Mouse (Mus musculus): ENCODE measurements around the gene Birc5.
"Not testable (repeated sequence)": the region's sequence is repeated elsewhere in the genome, so short reads cannot be mapped to it uniquely, and the experiment has no call there.

Gene Birc5

DNA sequence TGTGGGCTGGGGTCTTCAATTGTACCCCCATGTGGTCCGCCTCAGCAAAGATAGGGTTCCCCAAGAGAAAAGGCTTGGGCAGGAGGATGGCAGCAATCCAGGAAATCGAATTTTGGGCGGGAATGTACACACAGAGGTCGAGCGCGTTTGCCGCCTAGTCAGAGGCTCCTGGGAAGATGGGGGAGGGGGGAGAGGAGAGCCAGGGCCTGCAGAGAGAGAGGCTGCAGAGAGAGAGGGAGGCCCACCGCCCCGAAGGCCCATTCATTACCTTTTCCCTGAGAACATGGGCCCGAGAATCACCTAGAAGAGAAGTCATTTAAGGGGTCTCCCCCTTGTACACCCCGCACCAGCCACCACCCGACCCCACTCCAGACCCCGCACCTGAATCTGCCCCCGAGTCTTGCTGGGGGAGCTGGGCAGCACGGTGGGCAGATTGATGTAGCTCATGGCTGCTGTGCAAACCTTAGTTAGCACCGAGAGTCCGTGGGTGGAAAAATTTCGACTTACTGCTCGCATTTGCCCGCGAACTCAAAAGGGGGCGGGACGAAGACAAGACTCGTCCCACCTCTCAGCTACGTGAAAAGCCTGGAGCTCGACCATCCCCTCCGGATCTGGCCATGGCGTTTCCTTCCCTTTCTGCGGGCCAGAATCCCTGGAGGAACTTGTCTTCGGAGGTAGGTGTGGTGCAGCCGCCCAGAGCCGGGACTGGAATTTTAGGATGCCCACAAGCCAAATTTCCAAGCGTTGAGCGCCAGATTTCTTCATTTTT is 23.5 kb upstream of the Birc5 start, which contains the start of the genes Afmid and Tk1:
Gene Afmid (plus strand): TSS at position 592 of the 769 bp plus-strand sequence.
Gene Tk1 (minus strand): TSS at position 760 of the 769 bp plus-strand sequence.
- in situ Hi-C loops (cut with MboI; ENCODE audit: low pct_unique_long_range_greater_than_20kb in 1 of 2, low sequenced_read_pairs in 2 of 2, unreplicated experiment in 1 of 2): no loop called here

- in situ Hi-C loops (cut with MboI; ENCODE audit: low pct_unique_long_range_greater_than_20kb in 1 of 2, low sequenced_read_pairs in 2 of 2, unreplicated experiment in 1 of 2): no loop called here
These were observed 22.9 kb upstream of the Birc5 start for GRCm38 (mm10) chr11:117826164-117826563.

- in situ Hi-C loops (cut with MboI; ENCODE audit: low pct_unique_long_range_greater_than_20kb in 1 of 2, low sequenced_read_pairs in 2 of 2, unreplicated experiment in 1 of 2): no loop called here
These were observed 22.1 kb upstream of the Birc5 start for GRCm38 (mm10) chr11:117826916-117827315.

DNA sequence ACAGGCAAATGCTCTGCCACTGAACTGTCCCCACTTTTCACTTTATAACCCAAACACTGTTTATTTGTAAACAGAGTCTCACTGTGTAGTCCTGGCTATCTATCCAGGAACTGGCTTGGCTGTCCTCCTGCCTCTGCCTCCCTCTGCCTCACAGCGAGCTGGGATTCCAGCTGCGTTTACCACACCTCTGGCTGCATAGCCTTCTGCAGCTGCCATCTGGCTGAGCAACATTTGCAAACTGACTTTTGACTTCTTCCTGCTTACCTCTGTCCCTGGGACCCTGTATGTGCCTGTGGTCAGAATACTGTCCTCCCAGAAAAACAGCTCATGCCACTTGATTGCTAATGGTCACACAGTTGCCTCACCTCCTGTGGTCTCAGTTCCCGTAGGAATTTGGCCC is 21.7 kb upstream of the Birc5 start:
- in situ Hi-C loops (cut with MboI; ENCODE audit: low pct_unique_long_range_greater_than_20kb in 1 of 2, low sequenced_read_pairs in 2 of 2, unreplicated experiment in 1 of 2): no loop called here

- in situ Hi-C loops (cut with MboI; ENCODE audit: low pct_unique_long_range_greater_than_20kb in 1 of 2, low sequenced_read_pairs in 2 of 2, unreplicated experiment in 1 of 2): no loop called here
These were observed 20.7 kb upstream of the Birc5 start for GRCm38 (mm10) chr11:117828149-117828887.

DNA sequence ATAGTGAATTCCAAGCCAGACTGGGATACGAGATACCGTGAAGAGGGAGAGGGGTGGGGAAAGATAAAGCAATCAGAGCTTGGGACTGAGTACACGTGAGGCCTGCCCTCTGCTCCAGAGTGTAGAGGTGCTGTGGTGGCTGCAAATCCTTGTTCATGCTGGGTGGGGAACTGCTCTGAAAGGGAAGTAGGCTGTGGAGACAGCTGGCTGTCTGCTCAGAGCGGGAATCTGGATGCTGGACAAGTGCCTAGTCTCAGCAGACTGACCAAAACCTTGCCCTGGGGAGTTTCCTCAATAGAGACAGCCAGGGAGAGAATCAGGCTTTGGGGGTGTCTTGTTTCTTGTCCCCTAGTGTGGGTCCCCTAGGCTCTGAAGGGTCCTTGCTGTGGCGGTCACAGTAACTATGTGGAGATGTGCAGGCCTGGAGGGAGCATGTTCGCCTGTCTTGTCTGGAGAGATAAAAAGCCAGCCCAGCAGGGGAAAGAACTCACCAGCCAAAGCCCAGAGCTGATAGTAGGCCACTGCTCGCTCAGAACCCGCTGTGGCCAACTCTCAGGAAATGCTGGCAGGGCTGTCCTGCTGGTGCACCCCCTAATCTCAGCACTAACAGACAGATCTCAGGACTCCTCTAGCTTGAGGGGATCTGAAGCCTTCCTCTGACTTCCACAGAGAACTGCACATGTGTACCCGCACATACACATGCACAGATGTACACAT is 20.0 kb upstream of the Birc5 start:
- in situ Hi-C loops (cut with MboI; ENCODE audit: low pct_unique_long_range_greater_than_20kb in 1 of 2, low sequenced_read_pairs in 2 of 2, unreplicated experiment in 1 of 2): no loop called here

GRCm38 (mm10) chr11:117829671-117830215 is 19.3 kb upstream of the Birc5 start:
- in situ Hi-C loops (cut with MboI; ENCODE audit: low pct_unique_long_range_greater_than_20kb in 1 of 2, low sequenced_read_pairs in 2 of 2, unreplicated experiment in 1 of 2): no loop called here

DNA sequence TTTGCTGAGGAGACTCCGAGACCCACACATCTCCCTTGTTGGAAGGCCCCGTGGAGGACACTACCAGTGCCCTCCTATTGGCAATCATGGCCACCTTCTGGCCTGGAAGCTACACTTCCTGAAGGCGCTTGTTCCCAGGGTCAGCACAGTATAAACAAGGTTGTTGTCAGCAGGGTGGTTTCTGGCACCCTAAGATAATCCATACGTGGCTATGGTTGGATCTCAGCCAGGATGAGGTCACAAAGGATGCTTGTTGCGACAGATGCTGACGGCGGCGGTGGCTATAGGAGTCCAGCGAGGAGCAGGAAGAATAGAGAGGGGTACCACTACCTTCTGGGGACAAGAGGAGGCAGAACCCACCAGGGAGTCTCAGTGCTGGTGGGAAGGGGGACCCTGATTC is 18.6 kb upstream of the Birc5 start:
- in situ Hi-C loops (cut with MboI; ENCODE audit: low pct_unique_long_range_greater_than_20kb in 1 of 2, low sequenced_read_pairs in 2 of 2, unreplicated experiment in 1 of 2): no loop called here

- in situ Hi-C loops (cut with MboI; ENCODE audit: low pct_unique_long_range_greater_than_20kb in 1 of 2, low sequenced_read_pairs in 2 of 2, unreplicated experiment in 1 of 2): no loop called here
These were observed 16.7 kb upstream of the Birc5 start for GRCm38 (mm10) chr11:117832086-117832969.

DNA sequence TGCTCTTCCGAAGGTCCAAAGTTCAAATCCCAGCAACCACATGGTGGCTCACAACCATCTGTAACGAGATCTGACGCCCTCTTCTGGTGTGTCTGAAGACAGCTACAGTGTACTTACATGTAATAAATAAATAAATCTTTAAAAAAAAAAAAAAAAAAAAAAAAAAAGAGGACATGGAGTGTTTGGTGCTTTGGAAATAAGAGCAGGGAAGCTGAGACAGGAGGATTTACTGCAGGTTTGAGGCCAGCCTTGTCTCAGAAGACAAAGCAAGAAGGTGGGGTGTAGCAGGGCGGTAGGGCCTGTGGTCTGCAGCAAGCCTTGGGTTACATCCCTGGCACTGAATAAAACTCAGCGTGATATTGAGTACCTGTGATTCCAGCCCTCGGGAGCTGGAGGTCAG is 15.5 kb upstream of the Birc5 start:
- in situ Hi-C loops (cut with MboI; ENCODE audit: low pct_unique_long_range_greater_than_20kb in 1 of 2, low sequenced_read_pairs in 2 of 2, unreplicated experiment in 1 of 2): not testable (repeated sequence)

GRCm38 (mm10) chr11:117834086-117834485 is 15.0 kb upstream of the Birc5 start:
- in situ Hi-C loops (cut with MboI; ENCODE audit: low pct_unique_long_range_greater_than_20kb in 1 of 2, low sequenced_read_pairs in 2 of 2, unreplicated experiment in 1 of 2): no loop called here

DNA sequence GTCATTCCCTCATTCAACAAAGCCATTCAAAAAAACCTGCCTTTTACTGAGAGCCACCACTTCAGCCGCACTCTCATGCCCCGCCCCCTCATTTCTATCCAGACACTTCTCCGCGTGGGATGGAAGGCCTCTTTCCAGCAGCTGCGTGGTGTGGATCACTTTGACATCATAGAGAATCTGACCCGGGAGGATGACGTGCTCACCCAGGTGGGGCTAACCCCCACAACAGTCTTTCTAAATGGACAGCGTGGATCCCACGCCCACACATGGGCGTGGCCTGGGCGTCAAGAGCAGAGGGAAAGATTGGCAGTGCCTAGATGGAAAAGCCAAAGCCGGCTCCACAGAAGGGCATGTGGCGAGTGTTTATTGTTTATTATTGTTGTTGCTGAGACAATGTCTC is 12.7 kb upstream of the Birc5 start:
- in situ Hi-C loops (cut with MboI; ENCODE audit: low pct_unique_long_range_greater_than_20kb in 1 of 2, low sequenced_read_pairs in 2 of 2, unreplicated experiment in 1 of 2): no loop called here

DNA sequence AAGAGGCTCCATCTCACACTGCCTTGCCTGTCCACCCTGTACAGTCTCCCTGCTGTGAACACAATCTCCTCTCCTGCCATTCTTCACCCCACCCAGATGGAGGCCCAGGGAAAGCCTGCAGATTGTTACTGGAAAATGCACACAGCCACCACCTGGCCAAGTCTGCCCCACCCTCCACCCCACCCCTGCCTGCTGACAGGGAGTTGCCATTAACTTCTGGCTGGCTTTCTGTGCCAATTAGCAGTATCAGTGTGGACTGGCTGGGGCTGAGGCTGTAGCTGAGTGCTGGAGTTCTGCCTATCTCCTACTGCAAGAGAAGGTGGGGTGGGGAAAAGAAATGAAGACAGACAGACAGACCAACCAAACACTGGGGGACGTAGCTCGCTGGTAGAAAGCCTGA is 10.5 kb upstream of the Birc5 start:
- in situ Hi-C loops (cut with MboI; ENCODE audit: low pct_unique_long_range_greater_than_20kb in 1 of 2, low sequenced_read_pairs in 2 of 2, unreplicated experiment in 1 of 2): no loop called here

DNA sequence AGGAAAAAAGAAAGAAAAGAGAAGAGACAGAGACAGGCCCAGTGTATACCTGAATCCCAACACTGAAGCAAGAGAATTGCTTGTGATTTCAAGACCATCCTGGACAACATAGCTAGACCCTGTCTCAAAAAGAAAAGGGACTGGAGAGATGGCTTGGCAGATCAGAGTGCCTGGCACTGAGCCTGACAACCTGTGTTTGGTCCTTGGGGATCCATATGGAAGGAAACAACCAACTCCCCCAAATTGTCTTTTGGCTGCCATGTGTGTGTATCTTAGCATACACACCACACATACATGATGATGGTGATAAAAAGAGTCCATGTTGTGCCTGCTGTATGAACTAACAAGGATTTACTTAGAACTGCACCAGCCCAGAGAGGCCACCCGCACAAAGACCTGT is 10.0 kb upstream of the Birc5 start:
- in situ Hi-C loops (cut with MboI; ENCODE audit: low pct_unique_long_range_greater_than_20kb in 1 of 2, low sequenced_read_pairs in 2 of 2, unreplicated experiment in 1 of 2): no loop called here

- in situ Hi-C loops (cut with MboI; ENCODE audit: low pct_unique_long_range_greater_than_20kb in 1 of 2, low sequenced_read_pairs in 2 of 2, unreplicated experiment in 1 of 2): no loop called here
These were observed 8.1 kb upstream of the Birc5 start for GRCm38 (mm10) chr11:117840910-117841309.

DNA sequence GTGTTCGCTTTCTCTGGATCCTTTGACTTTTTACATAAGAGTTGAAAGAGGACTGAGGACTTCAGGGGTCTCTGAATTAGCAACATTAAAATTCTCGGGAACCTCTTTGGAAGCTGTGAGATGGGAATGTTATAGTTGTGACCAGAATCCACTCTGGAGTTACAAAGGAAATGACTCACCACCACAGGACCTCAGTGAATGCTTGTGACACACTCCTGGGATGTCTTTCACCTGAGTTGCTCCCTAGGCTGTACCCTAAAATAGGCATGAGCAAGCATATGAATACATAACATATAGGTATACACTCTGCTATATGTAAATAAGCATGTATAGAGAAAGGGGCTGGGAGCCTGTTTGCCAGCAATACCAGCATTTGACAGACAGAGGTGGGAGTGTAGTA is 5.6 kb upstream of the Birc5 start:
- in situ Hi-C loops (cut with MboI; ENCODE audit: low pct_unique_long_range_greater_than_20kb in 1 of 2, low sequenced_read_pairs in 2 of 2, unreplicated experiment in 1 of 2): no loop called here

DNA sequence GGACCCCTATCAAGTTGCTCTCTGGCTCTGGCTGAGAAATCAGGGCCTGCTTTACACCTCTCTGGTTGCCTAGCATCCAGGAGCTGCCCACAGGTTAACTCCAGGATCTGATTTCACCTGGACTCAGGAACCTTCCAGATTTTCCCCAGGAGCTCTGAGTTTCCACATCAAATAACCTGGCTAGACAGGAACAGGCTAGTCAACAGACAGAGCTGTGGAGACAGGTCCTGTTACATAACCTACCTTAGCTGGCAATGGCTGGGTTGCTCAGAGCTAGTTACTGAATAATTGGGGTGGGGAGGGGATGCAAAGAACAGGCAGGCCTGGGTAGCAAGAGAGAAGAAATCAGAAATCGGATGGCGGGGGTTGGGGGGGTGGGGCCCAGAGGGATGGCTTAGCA is 4.1 kb upstream of the Birc5 start:
- in situ Hi-C loops (cut with MboI; ENCODE audit: low pct_unique_long_range_greater_than_20kb in 1 of 2, low sequenced_read_pairs in 2 of 2, unreplicated experiment in 1 of 2): no loop called here

DNA sequence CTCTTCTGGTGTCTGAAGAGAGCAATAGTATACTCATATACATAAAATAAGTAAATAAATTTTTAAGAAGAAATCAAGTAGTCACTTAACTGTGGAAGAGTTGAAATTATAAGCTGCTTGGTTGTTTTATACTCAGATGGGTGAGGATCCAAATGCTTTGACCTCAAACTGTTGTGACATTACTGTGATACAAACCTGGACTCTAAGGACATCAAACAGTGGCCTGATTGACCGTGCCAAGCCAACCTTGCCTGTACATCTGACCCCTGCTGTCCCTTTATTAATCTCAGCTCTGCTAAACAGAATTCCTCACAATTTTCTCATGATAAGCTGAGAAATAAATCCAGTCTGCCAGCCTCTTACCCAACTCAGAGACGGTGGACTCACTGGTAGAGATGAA is 3.4 kb upstream of the Birc5 start:
- in situ Hi-C loops (cut with MboI; ENCODE audit: low pct_unique_long_range_greater_than_20kb in 1 of 2, low sequenced_read_pairs in 2 of 2, unreplicated experiment in 1 of 2): no loop called here
